Mouse (Mus musculus): ENCODE data around the gene Fam114a1.
A peak's percentile ranks its signal among the peaks of the same experiment; 100 is the strongest.

Gene Fam114a1

DNA sequence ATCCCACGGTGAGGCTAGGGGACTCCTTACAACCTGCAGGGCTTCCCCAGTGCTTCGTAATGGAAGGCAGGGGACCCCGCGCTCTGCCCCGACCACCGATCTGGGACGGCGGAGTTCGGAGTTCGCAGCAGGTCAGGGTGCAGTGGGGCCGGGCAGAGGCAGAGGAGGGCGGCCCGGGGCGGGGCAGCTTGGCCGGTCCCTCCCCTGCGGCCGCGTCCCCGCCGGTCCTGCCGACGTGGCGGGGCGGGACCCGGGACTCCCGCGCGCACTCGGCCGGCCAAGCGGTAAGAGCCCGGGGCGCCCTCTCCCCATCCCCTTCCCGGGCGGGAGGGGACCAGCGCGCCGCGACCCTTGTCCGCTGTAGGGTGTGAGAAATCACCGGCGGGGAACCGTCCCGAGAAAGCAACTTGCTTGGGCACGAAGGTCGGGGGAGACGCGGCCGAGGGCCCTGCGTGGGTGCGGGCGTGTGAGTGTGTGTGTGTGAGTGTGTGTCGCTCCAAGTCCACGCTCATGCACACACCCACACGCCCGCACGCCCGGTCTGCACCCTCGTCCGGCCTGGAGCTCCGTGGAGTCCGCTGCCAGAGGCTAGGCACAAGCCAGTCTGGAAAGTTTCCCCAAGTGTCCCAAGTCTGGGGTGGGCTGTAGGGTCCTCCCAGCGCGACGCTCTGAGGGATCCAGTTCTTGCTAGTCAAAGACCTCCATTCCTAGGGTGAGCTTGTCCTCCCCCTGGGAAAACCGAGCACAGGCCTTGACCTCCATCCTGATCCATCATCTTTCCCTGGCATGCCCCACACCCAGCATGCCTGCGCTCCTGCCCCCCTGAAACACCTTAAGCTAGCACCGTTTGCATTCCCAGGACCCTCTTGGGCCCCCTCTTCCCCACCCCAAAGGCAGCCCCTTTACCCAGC lies at the start of gene Fam114a1:
Gene Fam114a1 (plus strand): TSS at position 211 of the 911 bp plus-strand sequence.
- peak; percentile 77 for DNase-seq (ENCODE audit: extremely low spot score)

DNA sequence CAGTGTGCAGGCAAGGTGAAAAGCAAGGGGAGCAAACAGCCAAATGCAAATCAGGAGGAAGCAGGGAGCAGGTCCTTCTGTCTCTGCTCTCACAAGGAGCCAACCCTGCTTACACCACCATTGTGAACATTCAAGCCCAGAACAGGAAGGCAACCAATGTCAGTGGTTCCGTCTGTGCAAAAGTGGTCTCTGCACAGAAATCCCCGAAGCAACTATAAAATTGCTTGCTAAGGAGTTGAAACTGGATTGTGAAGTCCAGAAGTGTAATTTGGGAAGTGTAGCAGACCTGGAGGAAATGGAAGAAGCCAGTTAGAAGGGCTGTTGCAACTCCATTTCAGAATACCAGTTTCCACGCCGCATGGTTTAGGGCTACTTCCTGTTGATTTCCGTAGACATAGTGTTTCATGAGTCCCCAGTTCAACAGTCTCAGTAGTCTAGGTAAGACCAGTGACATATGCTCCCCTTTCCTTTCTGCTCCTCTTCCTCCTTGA lies 46.9 kb upstream of the Fam114a1 start:
- DNase-seq (ENCODE audit: extremely low spot score): no peak

DNA sequence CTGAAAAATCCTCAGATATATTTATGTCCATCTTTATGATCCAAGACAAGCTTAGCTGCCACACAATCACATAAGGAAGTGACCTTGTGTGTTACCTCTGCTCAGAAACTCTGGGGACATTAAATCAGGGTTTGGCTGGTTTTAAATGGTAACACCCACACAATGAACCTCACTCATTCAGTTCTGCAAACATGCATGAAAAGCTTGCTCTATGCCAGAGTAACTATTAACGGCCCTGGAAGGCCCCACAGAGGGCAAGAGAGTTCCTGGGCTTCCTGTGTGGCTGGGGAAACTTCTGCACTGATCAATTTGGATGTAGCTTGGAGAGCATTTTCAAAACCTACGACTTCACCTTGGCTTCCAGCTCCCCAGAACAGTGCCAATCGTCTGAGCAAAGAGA lies 37.7 kb upstream of the Fam114a1 start:
- DNase-seq (ENCODE audit: extremely low spot score): no peak

DNA sequence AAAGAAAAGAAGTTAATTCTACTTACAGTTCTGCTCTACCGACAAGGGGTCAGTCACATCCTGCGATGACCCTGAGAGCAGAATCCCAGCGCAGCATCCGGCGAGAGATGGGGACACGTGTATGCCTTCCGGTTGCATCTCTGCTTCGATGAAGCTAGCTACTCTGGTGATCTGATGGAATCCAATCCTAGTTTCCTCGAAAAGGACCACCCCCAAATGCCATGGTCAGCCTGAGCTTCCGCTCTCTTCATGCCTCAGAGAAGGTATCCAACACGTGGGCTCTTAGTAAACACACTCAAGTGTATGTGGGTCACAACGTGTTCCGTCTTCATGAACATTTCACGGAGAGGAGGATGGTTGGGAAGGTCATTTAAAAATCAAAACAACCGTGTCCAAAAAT lies 37.1 kb upstream of the Fam114a1 start:
- DNase-seq (ENCODE audit: extremely low spot score): no peak

DNA sequence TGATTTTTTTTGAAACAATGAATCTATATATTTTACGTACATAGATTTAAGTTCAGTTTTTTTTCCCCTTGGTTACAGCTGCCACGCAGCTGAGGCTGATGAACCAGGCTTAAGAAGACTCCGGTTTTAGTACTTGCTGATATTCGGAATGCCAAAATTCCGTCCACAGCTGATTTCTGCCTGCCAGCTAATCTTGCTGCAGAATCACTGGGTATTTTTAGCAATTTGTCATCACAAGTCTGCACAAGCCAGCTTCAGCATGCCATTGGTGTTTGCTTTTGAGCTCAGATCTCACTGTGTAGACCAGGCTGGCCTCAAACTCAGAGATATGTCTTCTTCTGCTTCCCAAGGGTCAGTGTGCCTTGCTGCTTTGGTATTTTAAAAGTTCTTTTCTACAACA lies 18.4 kb upstream of the Fam114a1 start:
- no peak for DNase-seq (ENCODE audit: extremely low spot score)

DNA sequence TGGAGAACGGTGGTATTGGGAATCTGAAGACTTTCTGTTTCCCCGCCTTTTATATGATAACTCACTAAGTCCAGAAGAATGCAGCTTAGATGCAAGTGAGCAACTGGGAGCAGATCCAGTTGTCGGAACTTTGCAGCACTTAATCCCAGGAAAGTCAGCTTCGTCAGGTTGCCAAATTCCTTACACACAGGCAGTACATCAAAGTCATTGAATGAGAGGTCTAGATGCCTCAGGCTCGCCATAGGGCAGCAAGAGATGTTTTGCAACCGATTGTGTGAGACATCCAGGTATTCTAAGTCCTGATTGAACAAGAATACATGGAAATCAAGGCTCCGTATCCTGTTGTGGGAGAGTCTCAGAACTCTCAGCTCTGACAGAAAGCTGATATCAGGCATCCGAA lies 14.9 kb upstream of the Fam114a1 start:
- no peak for DNase-seq (ENCODE audit: extremely low spot score)

DNA sequence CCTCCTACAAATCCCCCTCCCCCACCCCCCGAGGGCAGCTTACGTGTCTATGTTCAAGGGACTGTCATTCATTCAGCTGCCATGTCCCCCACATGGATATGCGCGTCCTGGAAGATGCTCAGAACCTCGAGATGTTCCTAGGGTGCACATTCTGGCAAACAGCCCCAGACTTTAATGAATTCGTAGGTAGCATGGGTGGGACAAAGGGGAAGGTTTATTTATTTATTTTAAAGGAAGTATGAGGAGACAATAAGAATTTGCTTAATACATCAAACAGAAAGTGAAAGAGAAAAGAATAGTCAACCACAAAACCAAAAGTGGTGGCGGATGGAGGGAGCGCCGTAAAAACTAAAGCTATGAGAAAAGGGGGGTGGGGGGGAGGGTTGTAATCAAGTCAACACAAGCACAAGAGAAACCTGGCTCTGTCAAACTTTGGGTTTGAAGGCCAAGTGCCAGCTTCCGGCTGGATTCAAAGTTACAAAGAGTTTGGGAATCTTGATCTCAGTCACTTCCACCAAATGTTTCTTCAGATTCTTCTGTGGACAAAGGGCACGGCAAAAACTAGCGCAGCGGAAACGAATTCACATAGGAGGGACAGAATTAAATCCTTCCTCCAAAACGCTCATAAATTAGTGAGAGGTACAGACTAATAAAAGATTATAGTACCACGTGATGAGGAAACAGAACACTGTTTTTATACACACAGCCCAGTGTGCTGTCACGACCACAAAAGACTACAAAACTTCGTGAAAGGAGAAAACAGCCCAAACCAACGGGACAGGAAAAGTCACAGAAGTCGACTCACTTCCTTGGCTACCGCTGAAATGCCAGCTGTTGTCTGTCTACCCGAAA lies 10.7 kb upstream of the Fam114a1 start:
- DNase-seq (ENCODE audit: extremely low spot score): no peak

DNA sequence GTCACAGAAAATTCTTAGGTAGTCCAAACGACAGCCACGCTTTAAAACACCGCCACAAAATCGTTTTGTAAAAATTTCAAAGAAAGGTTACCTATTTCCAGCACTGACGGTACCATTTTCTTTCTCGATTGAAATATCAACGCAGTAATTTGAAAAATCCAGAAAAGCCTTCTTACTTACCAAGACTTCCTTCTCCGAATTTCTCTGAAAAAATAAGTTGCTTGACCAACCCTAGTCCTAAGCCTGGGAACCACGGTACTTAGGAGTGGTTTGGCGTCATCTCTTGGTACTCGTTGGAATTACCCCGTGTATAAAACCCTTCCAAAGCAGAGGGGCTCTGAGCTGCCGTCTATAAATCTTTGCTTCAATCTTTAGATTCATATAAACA lies 10.0 kb upstream of the Fam114a1 start, which contains the start of gene Tlr6:
Gene Tlr6 (minus strand): TSS at position 255 of the 388 bp plus-strand sequence.
- DNase-seq (ENCODE audit: extremely low spot score): no peak

DNA sequence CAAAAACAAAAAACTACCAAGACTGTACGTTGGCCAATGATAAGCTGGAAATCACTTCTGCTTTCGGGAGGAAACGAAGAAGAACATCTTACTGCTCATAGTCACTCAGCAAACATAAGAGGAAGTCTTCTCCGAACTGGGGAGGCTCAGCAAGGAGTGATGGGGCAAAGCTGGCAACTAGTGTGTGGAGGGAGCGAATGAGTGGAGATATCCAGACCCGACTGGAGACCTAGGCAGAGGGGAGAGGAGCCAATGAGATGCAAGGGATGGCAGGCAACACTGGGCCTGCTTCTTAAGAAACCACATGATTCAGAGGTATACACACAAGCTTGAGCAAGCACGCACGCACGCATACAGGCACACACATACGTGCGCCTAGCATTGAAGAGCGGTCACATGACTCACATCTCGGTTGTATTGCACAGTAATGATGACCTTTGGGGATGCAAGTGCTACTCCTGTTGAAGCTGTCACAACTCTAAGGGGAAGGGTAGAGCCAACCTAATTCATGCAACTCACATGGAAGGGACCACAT lies 8.9 kb upstream of the Fam114a1 start:
- DNase-seq (ENCODE audit: extremely low spot score): no peak

DNA sequence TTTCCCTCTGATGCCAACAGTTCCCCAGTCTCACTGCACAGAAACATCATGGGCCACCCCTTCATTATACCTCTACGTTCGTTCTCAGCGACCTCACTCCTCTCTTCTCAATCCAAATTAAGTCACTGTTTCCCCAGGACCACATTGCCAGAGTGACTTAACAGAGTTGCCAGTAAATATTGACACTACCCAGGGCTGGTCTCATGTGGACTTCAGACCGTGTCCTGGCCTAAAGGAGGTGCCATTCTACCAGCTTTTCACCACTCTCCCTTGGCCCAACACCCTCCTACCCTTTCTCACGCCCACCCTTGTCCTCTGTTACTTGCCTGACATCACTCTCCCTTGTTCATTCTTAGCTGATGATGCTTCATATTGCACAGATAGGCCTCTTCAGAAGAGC lies 6.6 kb upstream of the Fam114a1 start:
- DNase-seq (ENCODE audit: extremely low spot score): no peak

DNA sequence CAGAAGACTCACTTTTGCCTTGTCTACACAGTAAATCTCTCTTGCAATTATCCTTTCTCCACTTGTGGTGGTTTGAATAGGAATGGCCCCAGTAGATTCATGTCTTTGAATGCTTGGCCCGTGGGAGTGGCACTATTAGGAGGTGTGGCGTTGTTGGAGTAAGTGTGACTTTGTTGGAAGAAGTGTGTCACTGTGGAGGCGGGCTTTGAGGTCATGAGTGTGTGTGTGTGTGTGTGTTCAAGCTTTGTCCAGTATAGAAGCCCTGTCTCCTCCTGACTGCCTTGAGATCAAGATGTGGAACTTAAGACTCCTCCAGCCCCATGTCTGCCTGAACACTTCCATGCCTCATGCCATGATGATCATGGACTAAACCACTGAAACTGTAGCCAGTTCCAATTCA lies 6.1 kb upstream of the Fam114a1 start:
- DNase-seq (ENCODE audit: extremely low spot score): no peak

DNA sequence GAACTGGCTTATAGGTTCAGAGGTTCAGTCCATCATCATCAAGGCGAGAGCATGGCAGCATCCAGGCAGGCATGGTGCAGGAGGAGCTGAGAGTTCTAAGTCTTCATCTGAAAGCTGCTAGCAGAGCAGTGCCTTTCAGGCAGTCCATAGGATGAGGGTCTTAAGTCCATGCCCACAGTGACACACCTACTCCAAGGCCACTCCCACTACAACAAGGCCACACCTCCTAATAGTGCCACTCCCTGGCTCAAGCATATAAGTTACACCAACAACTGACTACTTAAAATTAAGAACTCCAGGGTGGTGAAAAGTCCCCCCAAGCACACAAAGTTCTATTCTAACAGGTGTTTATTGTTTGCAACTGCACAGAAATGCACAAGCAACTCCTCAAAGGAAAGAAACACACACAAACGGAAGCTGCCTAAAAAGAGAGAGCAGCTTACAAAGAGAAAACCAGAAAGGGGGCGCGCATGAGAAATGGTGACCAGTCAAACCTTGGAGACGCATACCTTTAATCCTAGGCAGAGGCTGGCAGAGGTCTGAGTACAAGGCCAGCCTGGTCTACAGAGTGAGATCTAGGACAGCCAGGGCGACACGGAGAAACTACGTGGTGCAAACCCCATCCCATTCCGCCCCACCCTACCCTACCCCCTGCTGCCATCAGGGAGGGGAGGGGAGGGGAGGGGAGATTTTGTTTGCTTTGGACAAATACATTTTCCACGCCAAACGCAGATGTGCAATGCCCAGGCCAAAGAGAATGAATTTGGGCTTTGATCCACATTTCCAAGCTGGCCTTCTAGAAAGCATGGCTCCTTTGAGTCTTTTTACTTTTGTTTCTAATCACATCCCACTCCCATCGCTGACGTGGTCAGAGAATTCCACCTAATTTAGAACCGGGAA lies 660 bp upstream of the Fam114a1 start:
- peak; percentile 62 for DNase-seq (ENCODE audit: extremely low spot score)

DNA sequence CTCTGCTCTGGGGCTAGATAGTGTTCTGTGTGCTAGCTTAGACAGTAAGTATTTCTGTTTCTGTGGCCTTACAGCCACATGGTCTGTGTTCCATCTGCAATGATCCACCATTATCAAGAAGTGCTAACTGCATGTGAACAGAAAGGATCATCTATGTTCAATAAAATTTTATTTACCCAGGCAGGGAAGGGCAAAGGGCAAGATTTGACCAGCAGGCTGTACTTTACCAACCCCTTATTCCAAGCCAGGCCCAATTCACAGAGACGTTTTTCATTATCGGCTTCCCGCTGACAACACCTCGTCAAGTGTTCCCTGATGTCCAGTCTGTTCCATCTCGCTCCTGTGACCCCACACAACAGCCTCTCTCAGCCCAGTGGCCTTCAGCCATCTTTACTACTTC lies 5.2 kb downstream of the Fam114a1 start:
- no peak for DNase-seq (ENCODE audit: extremely low spot score)

DNA sequence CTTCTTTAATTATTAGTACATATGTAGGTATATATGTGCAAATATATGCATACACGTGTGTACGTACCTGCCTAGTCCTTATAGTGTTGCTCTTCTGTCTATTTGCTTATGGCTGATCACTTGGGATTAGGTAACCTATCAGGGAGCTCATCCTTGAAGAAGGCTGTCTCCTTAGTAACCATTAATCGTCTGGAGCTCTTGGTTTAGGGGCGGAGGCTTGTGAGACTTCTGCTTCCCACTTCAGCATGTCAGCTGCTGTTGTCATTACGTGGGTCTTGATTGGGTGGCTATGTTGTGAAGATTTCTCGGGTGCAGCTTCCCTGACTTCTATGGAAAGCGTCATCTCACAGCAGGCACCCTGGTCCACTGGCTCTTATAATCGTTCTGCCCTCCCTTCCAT lies 7.3 kb downstream of the Fam114a1 start:
- DNase-seq (ENCODE audit: extremely low spot score): no peak

DNA sequence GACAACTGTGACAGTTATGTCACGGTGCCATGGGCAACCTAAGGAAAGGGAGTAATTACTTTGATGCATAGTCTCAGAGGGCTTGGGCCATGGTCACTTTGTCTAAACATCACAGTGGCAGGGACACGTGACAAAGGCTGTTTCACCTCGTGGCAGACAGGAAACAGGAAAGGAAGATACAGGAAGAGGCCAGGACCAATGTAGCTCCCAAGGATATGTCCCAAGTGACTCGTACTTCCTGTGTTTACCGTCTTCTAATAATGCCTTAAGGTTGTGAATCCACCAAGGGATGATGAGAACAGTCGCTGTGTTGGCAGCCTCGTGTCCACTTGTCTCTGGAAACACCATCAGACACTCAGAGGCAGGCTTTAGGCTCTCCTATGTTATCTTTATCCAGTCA lies 16.1 kb downstream of the Fam114a1 start:
- DNase-seq (ENCODE audit: extremely low spot score): no peak

DNA sequence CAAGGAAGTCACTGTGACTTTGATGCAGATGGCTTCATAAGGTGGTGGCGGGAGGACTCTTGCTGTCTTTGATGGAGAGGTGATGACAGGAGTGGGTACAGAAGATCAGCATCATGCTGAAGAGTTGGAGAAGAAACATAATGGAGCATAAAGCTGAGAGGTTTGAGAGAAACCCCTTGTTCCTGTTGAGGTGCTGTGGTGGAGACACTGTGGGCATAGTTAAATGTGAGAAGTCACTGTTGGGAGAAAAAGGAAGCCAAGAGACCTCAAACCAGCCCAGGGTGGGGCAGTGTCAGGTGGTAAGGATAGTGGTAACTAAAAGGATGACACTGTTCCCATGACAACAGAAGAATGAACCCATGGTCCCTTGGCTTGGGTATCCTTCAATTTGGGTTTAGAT lies 20.1 kb downstream of the Fam114a1 start:
- DNase-seq (ENCODE audit: extremely low spot score): no peak

DNA sequence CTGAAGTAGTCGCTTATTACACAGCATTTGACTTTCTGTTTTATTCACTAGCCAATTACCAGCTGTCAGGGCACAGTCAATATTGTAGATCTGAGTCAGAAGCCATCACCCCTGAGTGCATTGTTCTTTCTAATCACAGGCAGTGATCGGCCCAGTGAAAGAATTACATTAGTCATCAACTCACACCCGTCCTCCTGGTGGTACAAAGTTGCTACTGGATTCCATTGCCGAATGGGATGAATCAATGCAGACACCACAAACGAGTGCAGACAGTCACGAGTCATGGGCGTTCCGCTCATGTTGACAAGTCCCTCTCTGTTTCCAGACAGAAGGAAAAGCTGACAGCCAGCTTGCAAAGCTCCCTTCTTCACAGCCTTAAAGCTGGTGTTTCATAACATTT lies 22.7 kb downstream of the Fam114a1 start:
- no peak for DNase-seq (ENCODE audit: extremely low spot score)

DNA sequence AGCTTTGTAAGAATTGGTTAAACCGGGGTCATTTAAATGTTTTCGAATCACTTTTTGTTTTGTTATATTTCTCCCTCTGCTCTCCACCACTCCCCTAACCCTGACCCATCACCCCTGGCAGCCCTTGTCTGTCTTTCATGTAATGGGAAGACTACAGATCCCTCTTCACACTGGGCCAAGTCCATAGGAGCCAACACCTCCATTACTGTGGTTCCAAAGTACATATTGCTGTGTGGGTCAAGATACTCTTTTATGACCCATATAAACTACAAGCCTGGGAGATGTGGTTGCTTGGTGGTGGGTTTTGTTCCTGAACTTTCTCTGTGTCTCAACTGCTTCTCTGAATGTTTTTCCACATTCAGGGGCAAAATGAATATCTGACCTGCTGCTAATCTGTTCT lies 25.5 kb downstream of the Fam114a1 start:
- DNase-seq (ENCODE audit: extremely low spot score): no peak

DNA sequence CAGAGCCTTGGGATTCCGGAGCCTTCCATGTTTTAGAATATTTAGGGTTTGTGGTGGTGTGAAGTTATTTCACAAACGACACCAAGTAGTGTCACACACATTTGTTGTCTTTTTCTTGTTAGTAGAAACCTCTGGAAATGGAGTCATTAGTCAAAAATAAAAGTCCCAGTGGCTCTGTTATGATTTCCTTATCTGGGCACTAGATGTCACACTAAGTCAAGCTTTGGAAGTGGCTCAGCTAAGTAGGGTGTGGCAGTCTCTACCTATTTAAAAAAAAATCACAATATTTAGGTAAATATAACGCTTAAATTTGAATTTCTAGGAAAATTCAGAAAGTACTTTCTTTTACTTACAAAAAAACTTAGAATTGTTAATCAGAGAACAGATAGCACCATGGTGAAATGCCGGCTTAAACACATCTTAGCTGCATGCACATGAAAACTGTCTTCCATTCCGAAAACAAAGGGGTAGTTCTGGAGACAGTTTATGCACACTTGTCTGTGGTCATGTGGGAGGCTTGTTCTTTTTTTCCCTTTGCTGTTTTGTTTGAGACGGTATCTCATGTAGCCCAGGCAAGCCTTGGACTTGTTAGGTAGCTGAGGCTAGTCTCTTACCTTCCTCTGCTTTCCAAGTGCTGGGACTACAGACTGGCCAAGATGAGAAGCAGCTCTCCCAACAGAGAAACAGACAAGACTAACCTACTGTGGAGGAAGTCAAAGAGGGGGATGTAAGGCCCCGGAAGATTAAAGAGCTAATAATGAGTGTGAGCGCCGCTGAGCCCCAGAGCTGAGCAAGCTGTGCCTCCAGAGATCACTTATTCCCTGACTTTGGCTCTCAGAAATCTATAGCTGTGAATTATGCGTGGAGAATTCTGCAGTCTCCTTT lies 33.3 kb downstream of the Fam114a1 start:
- peak; percentile 17 for DNase-seq (ENCODE audit: extremely low spot score)

DNA sequence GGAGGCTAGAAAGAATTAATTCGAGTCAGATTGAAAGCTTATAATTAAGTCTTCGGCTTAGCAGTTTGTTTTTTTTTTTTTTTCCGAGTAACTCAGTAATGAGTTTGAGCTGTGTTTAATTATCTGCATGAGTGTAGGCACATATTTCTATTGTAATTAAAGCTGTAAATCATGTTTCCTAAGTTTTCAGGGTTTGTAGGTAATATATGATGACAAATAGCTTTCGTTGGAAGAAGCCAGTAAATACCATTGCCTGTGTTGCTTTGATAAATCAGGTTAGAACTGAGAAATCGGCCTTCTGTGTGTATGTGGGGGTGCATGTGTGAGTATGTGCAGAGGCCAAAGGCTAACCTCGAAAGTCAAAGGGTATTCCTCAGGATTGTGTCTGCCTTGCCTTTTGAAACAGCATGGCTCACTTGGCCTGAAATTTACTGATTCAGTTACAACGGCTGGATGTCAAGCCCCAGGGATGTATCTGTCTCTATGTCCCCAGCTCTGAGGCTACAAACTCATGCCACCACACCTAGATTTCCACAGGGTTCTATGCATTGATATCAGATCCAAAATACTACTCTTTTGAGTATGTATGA lies 34.2 kb downstream of the Fam114a1 start:
- no peak for DNase-seq (ENCODE audit: extremely low spot score)
